Mouse (Mus musculus): Measurements from ENCODE around the gene March1. TPM values are rescaled to one million over a fixed set of nuclear protein-coding genes. Genes with fewer than 3 reads are reported as not detected.
"Not testable (repeated sequence)": the region's sequence is repeated elsewhere in the genome, so short reads cannot be mapped to it uniquely, and the experiment has no call there.

The March1 gene
- polyA plus RNA-seq, 1 experiment from 2014 or later = 0.32 TPM

DNA sequence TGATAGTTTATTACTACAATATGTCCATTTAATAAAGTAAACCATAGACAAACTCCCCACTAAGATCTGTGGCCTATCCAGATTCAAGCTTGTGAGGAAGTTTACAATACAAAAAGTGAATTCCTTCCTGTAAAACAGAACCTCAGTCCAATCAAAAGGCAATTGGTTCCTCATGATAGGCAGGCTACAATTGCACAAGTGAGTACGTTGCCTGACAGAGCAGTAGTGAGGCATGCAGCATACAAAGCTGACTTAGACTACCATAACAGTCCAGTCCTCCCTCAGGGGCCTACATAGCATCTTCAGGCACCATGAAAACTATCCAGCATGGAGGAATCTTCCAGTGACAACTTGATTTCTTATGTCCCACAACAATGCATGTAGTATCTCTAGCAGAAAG is 782.4 kb downstream of the March1 start:
- Histone ChIP-seq H3K27me3 (ENCODE audit: control insufficient read depth, insufficient read depth, low read length) (no peaks in the 10 kb centered on the region), H3K27ac (replicated peaks; ENCODE audit: low read depth, low read length) (no peak overlapping the region), H3K9ac (ENCODE audit: low read length) (no peak overlapping the region), H3K9me3 (ENCODE audit: control insufficient read depth, low read length) (no peaks in the 10 kb centered on the region), H3K4me2 (ENCODE audit: low read depth, severe bottlenecking) (no peak overlapping the region), H3K36me3 (ENCODE audit: control insufficient read depth, insufficient read depth, low read length) (no peaks in the 10 kb centered on the region), H3K4me3 (ENCODE audit: low read depth, low read length) (no peak overlapping the region), H3K4me1 (ENCODE audit: control insufficient read depth, insufficient read depth, low read length) (no peaks in the 10 kb centered on the region)
- 85% methylated on average over 1 of the region's 1 CpGs for WGBS
- DNase-seq (ENCODE audit: low spot score) (no peak), ATAC-seq (ENCODE audit: insufficient number of reproducible peaks, low FRiP score, low TSS enrichment, low read depth) (no peak)

DNA sequence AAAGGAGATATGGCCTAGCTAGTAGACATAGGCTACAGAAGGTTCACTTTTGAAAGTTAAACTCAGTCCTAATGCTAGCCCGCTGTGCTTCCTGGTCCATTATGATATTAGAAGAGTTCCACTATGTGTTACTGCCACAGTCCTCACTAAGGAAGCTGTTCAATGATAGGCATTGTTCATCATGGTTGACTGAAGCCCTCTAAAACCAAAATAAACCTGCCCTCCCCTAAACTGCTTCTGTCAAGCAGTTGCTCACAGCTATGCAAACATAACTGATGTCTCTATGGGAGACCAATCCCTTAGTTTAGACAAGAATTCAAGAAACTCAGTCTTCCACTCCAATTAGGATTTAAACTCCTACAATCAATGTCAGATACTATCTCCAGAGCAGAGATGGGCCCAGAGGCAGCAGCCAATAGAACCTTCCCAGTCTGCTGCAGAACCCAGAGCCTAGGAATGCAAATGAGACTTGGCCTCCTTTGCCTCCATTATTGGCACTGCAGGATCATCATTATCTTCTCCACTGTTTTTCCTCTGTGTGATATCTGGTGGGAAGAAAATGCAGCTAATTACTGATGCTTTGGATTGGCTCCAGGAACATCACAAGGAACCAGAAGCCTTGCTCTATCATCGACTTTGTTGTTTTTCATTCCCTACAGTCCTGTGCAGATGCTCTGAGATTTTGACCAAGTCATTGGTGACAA is 787.2 kb downstream of the March1 start:
- Histone ChIP-seq H3K4me3 (ENCODE audit: low read depth, low read length) (no peak overlapping the region), H3K4me1 (ENCODE audit: control insufficient read depth, insufficient read depth, low read length) (no peaks in the 10 kb centered on the region), H3K4me2 (ENCODE audit: low read depth, severe bottlenecking) (no peak overlapping the region), H3K36me3 (ENCODE audit: control insufficient read depth, insufficient read depth, low read length) (no peaks in the 10 kb centered on the region), H3K9me3 (ENCODE audit: control insufficient read depth, low read length) (no peaks in the 10 kb centered on the region), H3K27me3 (ENCODE audit: control insufficient read depth, insufficient read depth, low read length) (no peaks in the 10 kb centered on the region), H3K9ac (ENCODE audit: low read length) (no peak overlapping the region), H3K27ac (replicated peaks; ENCODE audit: low read depth, low read length) (no peak overlapping the region)
- 83% methylated on average over 2 of the region's 2 CpGs for WGBS
- DNase-seq (ENCODE audit: low spot score) = no peak
- no peak for ATAC-seq (ENCODE audit: insufficient number of reproducible peaks, low FRiP score, low TSS enrichment, low read depth)

DNA sequence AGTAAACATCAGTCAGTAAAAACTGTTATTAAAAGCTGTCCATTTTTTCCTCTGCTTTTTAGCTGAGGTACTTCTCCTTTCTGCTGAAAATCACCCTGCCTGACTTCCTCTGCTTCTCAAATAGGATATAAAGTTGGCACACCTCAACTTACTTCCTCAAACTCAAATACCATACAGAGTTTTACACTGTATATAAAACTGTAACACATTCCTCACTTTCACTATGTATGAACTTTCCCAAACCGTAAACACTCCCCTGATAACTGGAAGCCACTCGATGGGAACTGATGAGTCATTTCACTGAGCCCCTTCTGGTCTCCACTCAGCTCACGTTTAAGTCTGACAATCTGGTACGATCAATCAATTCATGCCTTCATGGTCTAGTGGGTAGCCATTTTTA is 788.1 kb downstream of the March1 start:
- not testable (repeated sequence) for H3K4me3 ChIP-seq (ENCODE audit: low read depth, low read length); H3K4me2 ChIP-seq (ENCODE audit: low read depth, severe bottlenecking); H3K9me3 ChIP-seq (ENCODE audit: control insufficient read depth, low read length); H3K36me3 ChIP-seq (ENCODE audit: control insufficient read depth, insufficient read depth, low read length); H3K4me1 ChIP-seq (ENCODE audit: control insufficient read depth, insufficient read depth, low read length); H3K27me3 ChIP-seq (ENCODE audit: control insufficient read depth, insufficient read depth, low read length); DNase-seq (ENCODE audit: low spot score); H3K27ac ChIP-seq (replicated peaks; ENCODE audit: low read depth, low read length); ATAC-seq (ENCODE audit: insufficient number of reproducible peaks, low FRiP score, low TSS enrichment, low read depth); H3K9ac ChIP-seq (ENCODE audit: low read length)
- WGBS = 84% methylated on average over 4 of the region's 4 CpGs

DNA sequence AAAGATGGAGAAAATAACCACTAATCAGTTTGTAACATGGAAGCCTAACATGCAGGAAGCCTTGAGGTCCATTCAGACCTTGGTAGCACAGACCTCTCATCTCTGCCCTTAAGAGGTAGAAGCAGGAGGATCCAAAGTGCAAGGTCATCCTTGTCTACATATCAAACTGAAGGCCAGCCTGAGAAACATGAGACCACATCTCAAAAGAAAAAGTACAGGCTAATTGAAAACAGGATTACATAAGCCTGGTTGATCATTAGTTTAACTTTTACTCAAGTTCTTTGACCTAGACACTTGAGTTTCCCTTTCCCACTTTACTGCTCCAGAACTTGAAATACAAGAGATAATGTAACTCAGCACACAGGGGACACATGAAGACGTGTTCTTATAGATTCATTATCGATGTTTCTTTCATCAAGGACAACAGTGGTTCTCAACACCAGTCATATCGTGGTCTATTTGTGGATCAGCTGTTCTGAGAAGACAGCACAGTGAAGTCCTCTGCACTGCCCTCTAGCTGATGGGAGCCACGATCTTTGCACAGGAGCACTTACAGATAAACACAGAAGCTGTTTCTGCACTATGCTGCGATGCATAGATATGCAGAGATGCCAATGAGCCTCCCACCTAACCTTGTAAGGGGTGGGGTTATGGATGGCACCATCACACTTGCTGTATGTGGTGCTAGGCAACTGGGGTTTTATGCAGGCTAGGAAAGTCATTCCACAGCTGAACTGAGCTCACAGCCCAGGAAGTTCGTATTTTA is 789.1 kb downstream of the March1 start:
- H3K4me3 ChIP-seq (ENCODE audit: low read depth, low read length) = no peak overlapping the region
- no peak overlapping the region for H3K4me2 ChIP-seq (ENCODE audit: low read depth, severe bottlenecking)
- H3K27ac ChIP-seq (replicated peaks; ENCODE audit: low read depth, low read length) = no peak overlapping the region
- no peak overlapping the region for H3K9ac ChIP-seq (ENCODE audit: low read length)
- DNase-seq (ENCODE audit: low spot score) = no peak
- no peaks in the 10 kb centered on the region for H3K9me3 ChIP-seq (ENCODE audit: control insufficient read depth, low read length)
- no peaks in the 10 kb centered on the region for H3K27me3 ChIP-seq (ENCODE audit: control insufficient read depth, insufficient read depth, low read length)
- no peak for ATAC-seq (ENCODE audit: insufficient number of reproducible peaks, low FRiP score, low TSS enrichment, low read depth)
- H3K4me1 ChIP-seq (ENCODE audit: control insufficient read depth, insufficient read depth, low read length) = no peaks in the 10 kb centered on the region
- H3K36me3 ChIP-seq (ENCODE audit: control insufficient read depth, insufficient read depth, low read length) = no peaks in the 10 kb centered on the region
- WGBS = 83% methylated on average over 6 of the region's 6 CpGs

DNA sequence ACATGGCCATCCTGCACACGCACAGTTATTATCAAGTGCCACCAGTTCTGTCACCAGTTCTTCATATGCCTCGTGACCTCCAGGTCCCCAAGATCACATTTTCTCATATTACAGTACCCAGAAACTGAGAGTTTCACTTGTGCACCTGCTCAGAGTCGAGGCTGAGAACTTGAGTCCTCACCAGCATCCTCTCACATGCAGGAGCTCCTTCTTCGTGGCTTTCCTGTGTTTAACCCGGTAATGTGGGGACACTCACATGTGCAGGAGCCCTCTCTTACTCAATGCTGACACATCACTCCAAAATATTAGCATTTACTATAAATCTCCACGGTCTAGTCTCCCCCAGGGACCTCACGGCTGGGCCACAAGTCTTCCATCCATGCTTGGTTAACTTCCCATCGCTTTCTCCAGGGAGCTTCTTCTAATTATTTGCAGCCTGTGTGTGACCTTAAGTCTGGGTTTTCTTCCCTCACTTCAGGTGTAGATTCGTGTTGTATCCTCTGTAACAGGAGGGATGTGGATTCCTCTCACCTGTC is 792.4 kb downstream of the March1 start:
- no peak overlapping the region for H3K4me2 ChIP-seq (ENCODE audit: low read depth, severe bottlenecking)
- ATAC-seq (ENCODE audit: insufficient number of reproducible peaks, low FRiP score, low TSS enrichment, low read depth) (no peak), DNase-seq (ENCODE audit: low spot score) (no peak)
- H3K9me3 ChIP-seq (ENCODE audit: control insufficient read depth, low read length) = no peaks in the 10 kb centered on the region
- H3K27ac ChIP-seq (replicated peaks; ENCODE audit: low read depth, low read length) = no peak overlapping the region
- H3K9ac ChIP-seq (ENCODE audit: low read length) = no peak overlapping the region
- no peaks in the 10 kb centered on the region for H3K27me3 ChIP-seq (ENCODE audit: control insufficient read depth, insufficient read depth, low read length)
- no peaks in the 10 kb centered on the region for H3K36me3 ChIP-seq (ENCODE audit: control insufficient read depth, insufficient read depth, low read length)
- WGBS = 82% methylated on average over 9 of the region's 9 CpGs
- no peak overlapping the region for H3K4me3 ChIP-seq (ENCODE audit: low read depth, low read length)
- H3K4me1 ChIP-seq (ENCODE audit: control insufficient read depth, insufficient read depth, low read length) = no peaks in the 10 kb centered on the region

DNA sequence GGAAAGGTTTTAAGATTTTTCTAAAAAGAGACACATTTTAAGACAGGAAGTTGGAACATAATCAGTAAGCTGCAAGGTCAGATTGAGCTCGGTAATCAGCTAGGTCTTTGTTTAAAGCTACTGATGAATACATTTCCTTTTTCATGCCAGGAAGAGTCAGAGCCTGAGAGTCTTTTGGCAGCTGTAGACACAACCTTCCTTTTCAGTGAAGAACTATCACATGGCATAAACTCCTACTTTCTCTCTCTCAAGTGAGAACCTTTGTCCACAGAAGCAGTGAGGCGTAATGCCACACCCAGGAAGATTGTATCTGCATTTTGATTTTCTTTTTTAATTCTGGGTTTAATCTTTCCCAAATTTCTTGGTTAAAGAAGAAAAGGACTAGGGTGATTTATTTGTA is 795.4 kb downstream of the March1 start:
- Histone ChIP-seq H3K27me3 (ENCODE audit: control insufficient read depth, insufficient read depth, low read length) (no peaks in the 10 kb centered on the region), H3K9ac (ENCODE audit: low read length) (no peak overlapping the region), H3K4me2 (ENCODE audit: low read depth, severe bottlenecking) (no peak overlapping the region), H3K9me3 (ENCODE audit: control insufficient read depth, low read length) (no peaks in the 10 kb centered on the region), H3K4me1 (ENCODE audit: control insufficient read depth, insufficient read depth, low read length) (no peaks in the 10 kb centered on the region), H3K36me3 (ENCODE audit: control insufficient read depth, insufficient read depth, low read length) (no peaks in the 10 kb centered on the region), H3K4me3 (ENCODE audit: low read depth, low read length) (no peak overlapping the region), H3K27ac (replicated peaks; ENCODE audit: low read depth, low read length) (no peak overlapping the region)
- DNase-seq (ENCODE audit: low spot score) = no peak
- 61% methylated on average over 2 of the region's 2 CpGs for WGBS
- ATAC-seq (ENCODE audit: insufficient number of reproducible peaks, low FRiP score, low TSS enrichment, low read depth) = no peak

DNA sequence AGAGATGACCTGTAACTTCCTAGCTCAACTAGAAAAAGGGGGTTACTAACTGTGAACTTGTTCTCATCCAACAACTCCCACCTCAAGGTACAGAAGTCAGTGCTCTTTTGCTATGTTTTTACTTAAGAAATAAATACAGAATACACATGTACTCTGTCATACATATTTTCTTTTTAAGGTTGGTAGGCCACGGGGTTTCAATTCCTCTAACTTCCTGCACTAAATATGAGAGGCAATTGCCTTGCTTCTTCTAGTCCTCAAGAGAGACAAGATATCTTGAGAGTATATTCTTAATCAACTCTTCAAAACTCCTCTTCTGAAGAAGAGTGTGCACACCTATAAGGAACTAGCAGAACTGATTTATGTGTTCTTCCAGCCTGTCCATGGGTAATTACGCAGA is 797.5 kb downstream of the March1 start:
- WGBS = 82% methylated on average over 2 of the region's 2 CpGs
- no peaks in the 10 kb centered on the region for H3K36me3 ChIP-seq (ENCODE audit: control insufficient read depth, insufficient read depth, low read length)
- ATAC-seq (ENCODE audit: insufficient number of reproducible peaks, low FRiP score, low TSS enrichment, low read depth) = no peak

DNA sequence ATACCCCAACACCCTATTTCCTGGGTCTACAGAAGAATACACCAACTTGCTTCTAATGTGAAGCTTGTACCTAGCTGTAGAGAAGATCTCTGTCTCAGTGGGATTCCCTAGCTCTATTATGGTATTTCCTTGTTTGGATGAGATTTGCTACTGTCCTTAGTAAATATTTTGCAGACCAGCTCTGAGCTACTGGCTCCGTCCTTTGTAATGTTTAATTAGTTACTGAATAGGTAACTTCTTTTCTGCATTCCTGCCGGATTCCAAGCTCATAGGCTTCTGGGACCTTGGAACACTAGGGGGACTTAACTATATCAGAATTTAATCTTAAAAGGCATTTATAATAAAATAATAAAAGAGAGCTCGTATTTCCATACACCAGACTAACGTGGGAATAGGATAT is 799.9 kb downstream of the March1 start:
- not testable (repeated sequence) for H3K4me1 ChIP-seq (ENCODE audit: control insufficient read depth, insufficient read depth, low read length); H3K36me3 ChIP-seq (ENCODE audit: control insufficient read depth, insufficient read depth, low read length); H3K27ac ChIP-seq (replicated peaks; ENCODE audit: low read depth, low read length); H3K4me3 ChIP-seq (ENCODE audit: low read depth, low read length); H3K27me3 ChIP-seq (ENCODE audit: control insufficient read depth, insufficient read depth, low read length); DNase-seq (ENCODE audit: low spot score); H3K4me2 ChIP-seq (ENCODE audit: low read depth, severe bottlenecking); H3K9me3 ChIP-seq (ENCODE audit: control insufficient read depth, low read length); H3K9ac ChIP-seq (ENCODE audit: low read length); ATAC-seq (ENCODE audit: insufficient number of reproducible peaks, low FRiP score, low TSS enrichment, low read depth)
- 92% methylated on average over 4 of the region's 4 CpGs for WGBS

More for the DNA sequence above, 797.5 kb downstream of the March1 start:
- H3K27ac ChIP-seq (replicated peaks; ENCODE audit: low read depth, low read length) = no peak overlapping the region
- no peak overlapping the region for H3K4me3 ChIP-seq (ENCODE audit: low read depth, low read length)
- no peak overlapping the region for H3K9ac ChIP-seq (ENCODE audit: low read length)
- no peak for DNase-seq (ENCODE audit: low spot score)
- H3K9me3 ChIP-seq (ENCODE audit: control insufficient read depth, low read length) = no peaks in the 10 kb centered on the region
- H3K4me1 ChIP-seq (ENCODE audit: control insufficient read depth, insufficient read depth, low read length) = no peaks in the 10 kb centered on the region
- H3K4me2 ChIP-seq (ENCODE audit: low read depth, severe bottlenecking) = no peak overlapping the region
- no peaks in the 10 kb centered on the region for H3K27me3 ChIP-seq (ENCODE audit: control insufficient read depth, insufficient read depth, low read length)
